Mouse (Mus musculus): ENCODE measurements at regions not wholly inside any gene's neighbourhood (a gene's known extent, or its start where the extent isn't known, plus 50 kb on each side); places are given as distances from the start of the nearest gene placed in this dataset.
"Not testable (repeated sequence)": the region's sequence is repeated elsewhere in the genome, so short reads cannot be mapped to it uniquely, and the experiment has no call there.

DNA sequence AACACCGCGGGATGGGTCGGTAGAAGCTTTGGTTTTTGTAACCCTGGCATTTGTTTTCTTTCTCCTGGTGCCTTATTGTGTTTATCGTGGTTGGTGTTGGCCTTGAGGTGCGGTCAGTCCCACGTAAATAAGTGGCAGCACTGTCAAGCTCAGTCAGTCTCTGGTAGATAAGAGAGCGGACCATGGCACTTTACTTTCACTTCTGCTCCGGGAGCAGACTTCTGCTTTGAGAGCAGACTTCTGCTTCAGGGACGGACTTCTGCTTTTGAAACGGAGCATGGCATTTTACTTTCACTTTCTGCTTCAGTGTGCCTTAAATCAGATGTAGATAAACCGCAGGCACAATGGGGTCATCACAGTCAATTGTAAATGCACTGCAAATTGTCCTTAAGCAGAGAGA, 54.3 kb upstream of the Ccdc66 start:
- DNase-seq (ENCODE audit: low spot score): not testable (repeated sequence)

DNA sequence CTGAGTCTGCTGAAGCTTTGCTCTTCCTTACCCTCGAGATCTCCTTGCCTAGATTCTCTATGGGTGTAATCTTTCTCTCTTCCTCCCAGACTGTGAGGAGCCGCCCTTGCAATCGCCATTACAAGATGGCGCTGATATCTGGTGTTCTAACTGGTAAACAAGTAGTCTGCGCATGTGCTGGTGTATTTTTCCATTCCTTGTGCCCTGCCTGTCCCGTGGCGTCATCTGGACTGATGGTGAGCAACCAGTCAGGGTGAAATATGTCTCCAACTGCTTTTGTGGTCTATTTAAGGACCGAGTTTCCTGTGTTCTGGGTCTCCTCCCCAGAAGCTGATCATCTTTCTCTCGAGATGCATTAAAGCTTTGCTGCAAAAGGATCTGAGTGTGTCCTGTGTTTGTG, 53.7 kb upstream of the Ccdc66 start:
- DNase-seq (ENCODE audit: low spot score): not testable (repeated sequence)

DNA sequence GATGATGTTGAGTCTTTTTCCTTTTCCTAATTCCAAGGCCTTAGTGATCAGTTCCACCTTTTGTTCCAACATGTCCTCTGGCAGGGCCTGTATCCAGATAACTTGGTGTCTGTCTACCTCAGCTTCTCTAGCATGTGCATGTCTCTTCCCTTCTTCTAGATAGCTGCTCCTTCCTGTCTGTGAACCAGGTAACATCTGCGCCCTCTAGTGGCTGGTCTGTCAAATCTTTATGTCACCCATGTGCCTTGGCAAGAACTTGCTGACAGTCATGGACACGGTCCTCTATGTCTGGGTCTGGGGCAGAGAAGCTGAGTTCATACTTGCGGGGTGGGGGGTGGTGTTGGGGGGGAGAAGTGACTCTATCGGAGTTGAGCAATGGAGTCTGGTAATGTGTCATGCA, 52.2 kb upstream of the Ccdc66 start:
- peak; percentile 25 for DNase-seq (ENCODE audit: low spot score)

DNA sequence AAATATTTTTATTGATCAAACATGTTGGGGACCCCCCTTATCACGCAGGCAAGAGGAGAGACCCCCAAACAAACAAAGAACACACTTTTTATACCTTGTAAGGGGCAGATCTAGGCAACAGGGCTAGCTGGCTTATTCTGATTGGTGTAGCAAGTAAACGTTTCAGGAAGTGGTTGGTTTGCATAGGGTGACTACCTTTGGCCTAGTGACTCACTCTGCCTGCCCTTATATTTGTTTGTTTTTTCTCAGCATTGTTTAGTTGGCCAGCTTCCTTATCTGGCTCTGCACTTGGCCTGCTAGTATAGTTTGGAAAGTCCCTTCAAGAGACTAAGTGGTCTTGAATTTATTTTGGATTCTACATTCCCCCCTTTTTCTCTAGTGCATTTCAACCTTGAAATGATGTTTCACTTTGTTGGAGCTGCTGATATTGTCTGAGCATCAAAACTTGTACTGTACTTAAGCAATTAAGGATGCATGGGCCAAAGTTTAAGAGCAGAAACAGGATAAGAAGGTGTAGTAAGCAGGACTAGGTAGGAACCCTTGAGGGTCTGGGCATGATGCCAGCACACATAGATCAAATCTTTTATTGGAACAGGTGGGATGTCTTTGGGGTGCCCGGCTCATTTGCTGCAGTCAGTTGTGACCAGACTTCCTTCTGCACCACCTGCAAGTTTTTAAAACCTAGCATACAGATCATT, 50.7 kb upstream of the Ccdc66 start:
- DNase-seq (ENCODE audit: low spot score): no peak
